18 mouse cellular contexts compared by ENCODE assay signal in the genomic region with DNA sequence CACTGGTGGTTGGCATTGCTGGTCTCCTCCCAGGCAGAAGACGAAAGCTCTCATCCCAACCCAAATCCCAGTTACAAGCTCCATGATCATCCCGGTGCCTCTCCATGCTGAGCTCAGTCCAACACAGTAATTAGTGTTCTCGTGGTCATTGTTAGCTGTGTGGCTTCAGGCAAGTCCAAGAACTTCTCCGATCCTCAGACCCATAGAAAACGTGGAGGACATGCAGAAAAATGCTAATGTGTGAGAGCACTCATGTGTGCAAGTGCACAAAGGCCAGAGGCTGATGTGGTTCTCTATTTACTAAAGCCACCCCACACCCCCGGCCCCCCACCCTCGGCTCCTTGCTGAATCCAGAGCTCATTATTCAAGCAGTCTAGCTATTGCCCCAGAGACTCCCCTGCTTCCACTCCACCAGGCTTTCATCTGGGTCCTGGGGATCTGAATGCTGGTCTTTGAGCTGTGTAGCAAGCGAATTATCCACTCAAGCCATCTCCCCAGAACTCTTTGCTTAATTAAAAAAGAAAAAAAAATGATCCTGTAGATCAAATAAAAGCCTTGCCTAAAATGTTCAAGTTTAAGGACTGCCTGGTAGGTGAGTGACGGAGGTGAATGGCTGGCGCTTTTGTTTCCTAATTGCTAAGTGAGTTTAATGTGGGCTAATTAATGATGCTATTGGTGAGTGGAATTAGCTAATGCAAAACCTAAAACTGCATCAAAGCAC. TPM values are rescaled to one million over a fixed set of nuclear protein-coding genes. Genes with fewer than 3 reads are reported as not detected.
DNase-seq lines count a peak whose midpoint lies in the region; ATAC-seq and TF ChIP-seq lines count a peak whose summit lies in the region.
"Had no signal": no experiment of that assay in that cellular context is flagged by ENCODE, and none has a peak within 500 bp of the region (broad histone marks: within the 10 kb centered on the region; RNA-seq: fewer than 3 reads in every experiment).

No protein-coding gene starts in this region.

- ATAC-seq in embryonic facial prominence, embryonic 11.5 days (replicated peaks; ENCODE audit: insufficient number of reproducible peaks, low FRiP score, low TSS enrichment, low read depth): peak; percentile 35; the same call in 1 of the 2 replicates
- ATAC-seq in forebrain, embryonic 11.5 days (replicated peaks; ENCODE audit: low FRiP score): peak; percentile 95
- ATAC-seq in hindbrain, embryonic 15.5 days (ENCODE audit: low FRiP score, low read depth): peak; percentile 52; the same call in 1 of the 2 replicates
- peak; percentile 10; the same call in 1 of the 2 replicates for ATAC-seq in midbrain, postnatal 0 days (ENCODE audit: low FRiP score)

- no peak for TF ChIP-seq CTCF in midbrain, postnatal 0 days (IDR thresholded peaks at IDR 0.05)

- H3K9me3 ChIP-seq in embryonic facial prominence, embryonic 11.5 days (replicated peaks; ENCODE audit: control insufficient read depth, low read length): no peaks in the 10 kb centered on the region
- no peaks in the 10 kb centered on the region for H3K9me3 ChIP-seq in embryonic facial prominence, embryonic 10.5 days
- H3K9me3 ChIP-seq in forebrain, embryonic 11.5 days (ENCODE audit: control insufficient read depth, low read length): no peaks in the 10 kb centered on the region
- H3K9me3 ChIP-seq in hindbrain, embryonic 15.5 days: no peaks in the 10 kb centered on the region
- H3K9me3 ChIP-seq in midbrain, postnatal 0 days (ENCODE audit: low read length): no peaks in the 10 kb centered on the region
- H3K9me3 ChIP-seq: embryonic facial prominence, embryonic 15.5 days; heart, embryonic 10.5 days had no signal

- 59% methylated on average over 10 of the region's 10 CpGs for WGBS in embryonic facial prominence, embryonic 11.5 days
- 58% methylated on average over 10 of the region's 10 CpGs for WGBS in embryonic facial prominence, embryonic 10.5 days
- WGBS in forebrain, embryonic 11.5 days: 19% methylated on average over 10 of the region's 10 CpGs
- WGBS in hindbrain, embryonic 15.5 days: 31% methylated on average over 10 of the region's 10 CpGs
- WGBS in midbrain, postnatal 0 days: 36% methylated on average over 10 of the region's 10 CpGs

- H3K27ac ChIP-seq in embryonic facial prominence, embryonic 11.5 days (replicated peaks; ENCODE audit: low read depth, low read length): no peak overlapping the region
- H3K27ac ChIP-seq in embryonic facial prominence, embryonic 10.5 days (replicated peaks): no peak overlapping the region
- H3K27ac ChIP-seq in forebrain, embryonic 11.5 days (ENCODE audit: low read depth, low read length): peak overlapping the region; percentile 77
- H3K27ac ChIP-seq in hindbrain, embryonic 15.5 days (replicated peaks): peak overlapping the region; percentile 41; the same call in 1 of the 2 replicates
- H3K27ac ChIP-seq in midbrain, postnatal 0 days (ENCODE audit: low read depth, low read length): peak overlapping the region; percentile 19; the same call in 1 of the 2 replicates
- H3K27ac ChIP-seq: embryonic facial prominence, embryonic 15.5 days; heart, embryonic 10.5 days had no signal

- H3K4me3 ChIP-seq in embryonic facial prominence, embryonic 11.5 days (ENCODE audit: low read depth, low read length): no peak overlapping the region
- no peak overlapping the region for H3K4me3 ChIP-seq in embryonic facial prominence, embryonic 10.5 days
- H3K4me3 ChIP-seq in forebrain, embryonic 11.5 days (ENCODE audit: low read depth, low read length): no peak overlapping the region
- H3K4me3 ChIP-seq in hindbrain, embryonic 15.5 days: no peak overlapping the region
- H3K4me3 ChIP-seq in midbrain, postnatal 0 days (ENCODE audit: low read depth, low read length): no peak overlapping the region
- H3K4me3 ChIP-seq: heart, embryonic 10.5 days had no signal

- H3K36me3 ChIP-seq in embryonic facial prominence, embryonic 11.5 days (replicated peaks; ENCODE audit: control insufficient read depth, insufficient read depth, low read depth, low read length): no peaks in the 10 kb centered on the region
- no peaks in the 10 kb centered on the region for H3K36me3 ChIP-seq in embryonic facial prominence, embryonic 10.5 days (replicated peaks)
- H3K36me3 ChIP-seq in forebrain, embryonic 11.5 days (ENCODE audit: control insufficient read depth, insufficient read depth, low read length): no peaks in the 10 kb centered on the region
- no peaks in the 10 kb centered on the region for H3K36me3 ChIP-seq in hindbrain, embryonic 15.5 days
- no peaks in the 10 kb centered on the region for H3K36me3 ChIP-seq in midbrain, postnatal 0 days (ENCODE audit: insufficient read depth, low read length)
- H3K36me3 ChIP-seq: embryonic facial prominence, embryonic 15.5 days; heart, embryonic 10.5 days had no signal

- H3K27me3 ChIP-seq in embryonic facial prominence, embryonic 11.5 days (ENCODE audit: control insufficient read depth, insufficient read depth, low read length): 0 out of 2 replicates have a peak, but pooled peaks cover 2% of the 10 kb centered on the region
- H3K27me3 ChIP-seq in embryonic facial prominence, embryonic 10.5 days (replicated peaks; ENCODE audit: low read depth, poor library complexity, severe bottlenecking): peaks cover 22% of the 10 kb centered on the region
- peaks cover 7% of the 10 kb centered on the region for H3K27me3 ChIP-seq in forebrain, embryonic 11.5 days (ENCODE audit: control insufficient read depth, insufficient read depth, low read length)
- no peaks in the 10 kb centered on the region for H3K27me3 ChIP-seq in hindbrain, embryonic 15.5 days
- H3K27me3 ChIP-seq in midbrain, postnatal 0 days (ENCODE audit: insufficient read depth, low read length): no peaks in the 10 kb centered on the region

- H3K9ac ChIP-seq in embryonic facial prominence, embryonic 11.5 days (replicated peaks; ENCODE audit: low read length): no peak overlapping the region
- no peak overlapping the region for H3K9ac ChIP-seq in forebrain, embryonic 11.5 days (ENCODE audit: low read length)
- H3K9ac ChIP-seq in hindbrain, embryonic 15.5 days: no peak overlapping the region
- no peak overlapping the region for H3K9ac ChIP-seq in midbrain, postnatal 0 days (replicated peaks; ENCODE audit: low read length, poor library complexity, severe bottlenecking)
- H3K9ac ChIP-seq: embryonic facial prominence, embryonic 15.5 days had no signal

- no peak for DNase-seq in embryonic facial prominence, embryonic 11.5 days (ENCODE audit: low spot score)
- no peak for DNase-seq in embryonic facial prominence, embryonic 10.5 days (ENCODE audit: low spot score)
- peak; percentile 89 for DNase-seq in forebrain, embryonic 11.5 days (ENCODE audit: low spot score)
- DNase-seq in midbrain, postnatal 0 days (ENCODE audit: low spot score): no peak
- DNase-seq in layer of hippocampus, adult 9-11 months: no peak
- no peak for DNase-seq in urinary bladder, postnatal 25 days (ENCODE audit: low spot score)
- DNase-seq in adrenal gland, postnatal 10 days: no peak

- H3K4me2 ChIP-seq in embryonic facial prominence, embryonic 11.5 days (ENCODE audit: low read depth, low read length): no peak overlapping the region
- H3K4me2 ChIP-seq in forebrain, embryonic 11.5 days (ENCODE audit: low read depth, low read length, severe bottlenecking): no peak overlapping the region
- peak overlapping the region; percentile 41; the same call in 1 of the 2 replicates for H3K4me2 ChIP-seq in hindbrain, embryonic 15.5 days
- no peak overlapping the region; the same call in 1 of the 2 replicates for H3K4me2 ChIP-seq in midbrain, postnatal 0 days (ENCODE audit: low read depth, low read length, poor library complexity, severe bottlenecking)

- no peaks in the 10 kb centered on the region for H3K4me1 ChIP-seq in embryonic facial prominence, embryonic 11.5 days (ENCODE audit: control insufficient read depth, insufficient read depth, low read length)
- peaks cover 11% of the 10 kb centered on the region; the same call in 1 of the 2 replicates for H3K4me1 ChIP-seq in embryonic facial prominence, embryonic 10.5 days
- peaks cover 5% of the 10 kb centered on the region; the same call in 1 of the 2 replicates for H3K4me1 ChIP-seq in forebrain, embryonic 11.5 days (replicated peaks; ENCODE audit: control insufficient read depth, insufficient read depth, low read length)
- peaks cover 12% of the 10 kb centered on the region for H3K4me1 ChIP-seq in hindbrain, embryonic 15.5 days (replicated peaks)
- H3K4me1 ChIP-seq in midbrain, postnatal 0 days (ENCODE audit: insufficient read depth, low read length): peaks cover 7% of the 10 kb centered on the region
- H3K4me1 ChIP-seq: heart, embryonic 10.5 days had no signal

RNA-seq across cellular contexts. Expression of a gene that starts 2.7 kb away (rescaled TPM):
- 0.52 and 0.78 TPM in 2 replicates for polyA plus RNA-seq in embryonic facial prominence, embryonic 11.5 days (2014; fragmentation: Nextera tagmentation; extraction: Ambion mirVana)
- 0.38 and 0.57 TPM in 2 replicates for polyA plus RNA-seq in embryonic facial prominence, embryonic 10.5 days (2016; fragmentation: Nextera tagmentation; extraction: Ambion mirVana)
- 0.75 and 0.81 TPM in 2 replicates for polyA plus RNA-seq in forebrain, embryonic 11.5 days (2014; fragmentation: Nextera tagmentation; extraction: Ambion mirVana)
- polyA plus RNA-seq in hindbrain, embryonic 15.5 days (2015; fragmentation: Nextera tagmentation; extraction: Ambion mirVana): 0.05 and 0.13 TPM in 2 replicates
- total RNA-seq in midbrain, postnatal 0 days (2014; rRNA removed): 0.33 and 0.85 TPM in 2 replicates
- 0.13 and 0.16 TPM in 2 replicates for polyA plus RNA-seq in midbrain, postnatal 0 days (2015; fragmentation: Nextera tagmentation; extraction: Ambion mirVana)
- under 1 TPM; 0.21 to 0.24 TPM for total RNA-seq in adrenal gland, postnatal 10 days (2021)
- total RNA-seq: megakaryocyte, adult 5-6 weeks had no signal
- polyA plus RNA-seq: liver, embryonic 16.5 days had no signal

RNA-seq across cellular contexts. Expression of a gene that starts 45.3 kb away (rescaled TPM):
- polyA plus RNA-seq in embryonic facial prominence, embryonic 11.5 days (2014; fragmentation: Nextera tagmentation; extraction: Ambion mirVana): not detected in 2 replicates
- polyA plus RNA-seq in embryonic facial prominence, embryonic 10.5 days (2016; fragmentation: Nextera tagmentation; extraction: Ambion mirVana): not detected in 2 replicates
- polyA plus RNA-seq in forebrain, embryonic 11.5 days (2014; fragmentation: Nextera tagmentation; extraction: Ambion mirVana): not detected in 2 replicates
- not detected in 2 replicates for polyA plus RNA-seq in hindbrain, embryonic 15.5 days (2015; fragmentation: Nextera tagmentation; extraction: Ambion mirVana)
- not detected in 2 replicates for total RNA-seq in midbrain, postnatal 0 days (2014; rRNA removed)
- polyA plus RNA-seq in midbrain, postnatal 0 days (2015; fragmentation: Nextera tagmentation; extraction: Ambion mirVana): not detected in 2 replicates
- total RNA-seq in adrenal gland, postnatal 10 days (2021): not detected
- total RNA-seq: adrenal gland, postnatal 4 days; gastrocnemius, adult 18-20 months; left cerebral cortex, postnatal 25 days; megakaryocyte, adult 5-6 weeks had no signal
- polyA plus RNA-seq: embryonic facial prominence, embryonic 15.5 days; heart, embryonic 10.5 days; intestine, embryonic 14.5 days; large intestine, adult 2 months; liver, embryonic 16.5 days; small intestine, adult 2 months had no signal

Comparison
In these comparisons a context has a peak if more than half of its experiments do, and no peak if none do; other contexts are left out.
1. ATAC-seq: peak in every context shown above with its lines; median percentile 95 in forebrain, embryonic 11.5 days; 52 in hindbrain, embryonic 15.5 days; 35 in embryonic facial prominence, embryonic 11.5 days; 10 in midbrain, postnatal 0 days.
2. H3K27ac ChIP-seq: peak in forebrain, embryonic 11.5 days (single experiment), hindbrain, embryonic 15.5 days (single experiment) and midbrain, postnatal 0 days (single experiment); none in embryonic facial prominence, embryonic 11.5 days (single experiment) and embryonic facial prominence, embryonic 10.5 days (single experiment).